Mouse (Mus musculus) lung, adult 2 months (tissue): ENCODE measurements around the gene Htr5b.

ENCODE experiments used
- CTCF ChIP-seq: fragments of 200-500 bp; IDR thresholded peaks from 2 replicates; pipeline ENCODE4 v1.5.1; 2011; ENCODE audit warnings: mild to moderate bottlenecking, low read length, control low read depth; ENCODE audit not compliant: insufficient read depth
- POLR2A ChIP-seq: fragments of 200-500 bp; IDR thresholded peaks from 2 replicates; pipeline ENCODE4 v1.6.1; 2011; ENCODE audit warnings: low read depth, mild to moderate bottlenecking, control low read depth, low read length, borderline replicate concordance; ENCODE audit errors: extremely low read depth

DNA sequence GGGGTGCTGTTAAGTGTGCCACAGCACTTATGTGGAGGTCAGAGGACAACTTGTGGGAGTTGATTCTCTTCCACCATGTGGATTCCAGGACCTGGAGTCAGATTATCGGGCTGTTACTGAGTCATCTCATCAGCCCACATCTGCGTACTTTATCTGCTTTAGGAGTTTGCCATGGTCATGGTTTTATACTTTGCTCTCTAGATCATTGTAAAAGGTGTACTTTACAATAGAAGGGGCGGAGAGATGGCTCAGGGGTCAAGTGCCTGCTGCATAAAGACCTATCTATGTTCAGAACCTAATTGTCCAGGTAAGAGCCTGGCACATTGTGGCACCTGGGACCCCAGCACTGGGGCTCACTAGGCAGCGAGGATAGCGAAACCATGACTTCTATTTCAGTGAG lies 48.9 kb downstream of the Htr5b start:
- TF ChIP-seq CTCF: no peak
- no peak for TF ChIP-seq POLR2A
